Mouse (Mus musculus): ENCODE results near the gene Ints5. TPM values are rescaled to one million over a fixed set of nuclear protein-coding genes. Genes with fewer than 3 reads are reported as not detected.
A peak's percentile ranks its signal among the peaks of the same experiment; 100 is the strongest.

The Ints5 gene
- polyA plus RNA-seq, 1 experiment from 2014 or later = 36.4 TPM

- H3K4me2 ChIP-seq = peak within 1 kb of the TSS; percentile 85
- peak within 1 kb of the TSS; percentile 85 for H3K27ac ChIP-seq
- no peaks in the 10 kb centered on the region for H3K9me3 ChIP-seq
- H3K9ac ChIP-seq = peak within 1 kb of the TSS; percentile 72
- peaks cover 20% of the 10 kb centered on the region for H3K36me3 ChIP-seq (replicated peaks)
- H3K4me1 ChIP-seq = peaks cover 18% of the 10 kb centered on the region
- no peaks in the 10 kb centered on the region for H3K27me3 ChIP-seq (replicated peaks)
- peak within 1 kb of the TSS; percentile 95 for H3K4me3 ChIP-seq
- ATAC-seq (replicated peaks) = peak; percentile 98
- 2% methylated on average over 50 of the region's 50 CpGs for WGBS
Measured at GRCm38 (mm10) chr19:8920073-8920736, 27.4 kb downstream of the Ints5 start, which contains the start of gene B3gat3. TSS of gene B3gat3 (plus strand) at chr19:8920374.

GRCm38 (mm10) chr19:8920836-8921291 is 28.1 kb downstream of the Ints5 start:
- Histone ChIP-seq H3K9ac (peak overlapping the region; percentile 72), H3K4me1 (peaks cover 18% of the 10 kb centered on the region), H3K4me2 (peak overlapping the region; percentile 85), H3K36me3 (replicated peaks) (peaks cover 19% of the 10 kb centered on the region), H3K27me3 (replicated peaks) (no peaks in the 10 kb centered on the region), H3K27ac (peak overlapping the region; percentile 85), H3K9me3 (no peaks in the 10 kb centered on the region), H3K4me3 (peak overlapping the region; percentile 95)
- WGBS = under 1% methylated on average over 6 of the region's 6 CpGs
- no peak; the same call in none of the 2 replicates for ATAC-seq (replicated peaks)

- peaks cover 18% of the 10 kb centered on the region for H3K4me1 ChIP-seq
- H3K27me3 ChIP-seq (replicated peaks) = no peaks in the 10 kb centered on the region
- no peaks in the 10 kb centered on the region for H3K9me3 ChIP-seq
- no peak overlapping the region for H3K27ac ChIP-seq
- H3K4me2 ChIP-seq = peak overlapping the region; percentile 85; the same call in 1 of the 2 replicates
- 0 out of 2 replicates have a peak overlapping the region, but pooled peaks have one; percentile 95 for H3K4me3 ChIP-seq
- no peak for ATAC-seq (replicated peaks)
- peaks cover 13% of the 10 kb centered on the region; the same call in 1 of the 2 replicates for H3K36me3 ChIP-seq (replicated peaks)
- 86% methylated on average over 9 of the region's 9 CpGs for WGBS
- 0 out of 2 replicates have a peak overlapping the region, but pooled peaks have one; percentile 72 for H3K9ac ChIP-seq
Measured at GRCm38 (mm10) chr19:8921741-8922140, 28.9 kb downstream of the Ints5 start.

- H3K27me3 ChIP-seq (replicated peaks) = no peaks in the 10 kb centered on the region
- no peak overlapping the region for H3K27ac ChIP-seq
- H3K4me3 ChIP-seq = no peak overlapping the region
- no peak overlapping the region for H3K4me2 ChIP-seq
- H3K9ac ChIP-seq = no peak overlapping the region
- no peaks in the 10 kb centered on the region for H3K9me3 ChIP-seq
- WGBS = 100% methylated on average over 2 of the region's 2 CpGs
- H3K36me3 ChIP-seq (replicated peaks) = peaks cover 15% of the 10 kb centered on the region; the same call in 1 of the 2 replicates
- H3K4me1 ChIP-seq = peaks cover 22% of the 10 kb centered on the region
- ATAC-seq (replicated peaks) = no peak
Measured at GRCm38 (mm10) chr19:8926766-8927165, 34.0 kb downstream of the Ints5 start.

- Histone ChIP-seq H3K9me3 (no peaks in the 10 kb centered on the region), H3K27me3 (replicated peaks) (no peaks in the 10 kb centered on the region), H3K9ac (no peak overlapping the region), H3K4me1 (peaks cover 18% of the 10 kb centered on the region), H3K36me3 (replicated peaks) (peaks cover 14% of the 10 kb centered on the region; the same call in 1 of the 2 replicates), H3K27ac (no peak overlapping the region), H3K4me2 (no peak overlapping the region), H3K4me3 (no peak overlapping the region)
- ATAC-seq (replicated peaks) = no peak
- 89% methylated on average over 12 of the region's 12 CpGs for WGBS
Measured at GRCm38 (mm10) chr19:8927891-8928525, 35.2 kb downstream of the Ints5 start.

GRCm38 (mm10) chr19:8928689-8929223 is 36.0 kb downstream of the Ints5 start:
- H3K4me3 ChIP-seq = peak overlapping the region; percentile 52
- H3K9ac ChIP-seq = peak overlapping the region; percentile 58
- ATAC-seq (replicated peaks) = peak; percentile 50
- 16% methylated on average over 16 of the region's 16 CpGs for WGBS
- H3K9me3 ChIP-seq = no peaks in the 10 kb centered on the region
- H3K4me1 ChIP-seq = peaks cover 18% of the 10 kb centered on the region
- no peak overlapping the region for H3K27ac ChIP-seq
- H3K36me3 ChIP-seq (replicated peaks) = peaks cover 12% of the 10 kb centered on the region; the same call in 1 of the 2 replicates
- H3K27me3 ChIP-seq (replicated peaks) = no peaks in the 10 kb centered on the region
- peak overlapping the region; percentile 81 for H3K4me2 ChIP-seq

- Histone ChIP-seq H3K9me3 (no peaks in the 10 kb centered on the region), H3K4me2 (peak within 1 kb of the TSS; percentile 81), H3K27ac (peak within 1 kb of the TSS; percentile 17), H3K9ac (peak within 1 kb of the TSS; percentile 58), H3K36me3 (replicated peaks) (peaks cover 12% of the 10 kb centered on the region; the same call in 1 of the 2 replicates), H3K4me3 (peak within 1 kb of the TSS; percentile 52), H3K27me3 (replicated peaks) (no peaks in the 10 kb centered on the region), H3K4me1 (peaks cover 18% of the 10 kb centered on the region)
- WGBS = under 1% methylated on average over 56 of the region's 74 CpGs
- ATAC-seq (replicated peaks) = peak; percentile 55
Measured at GRCm38 (mm10) chr19:8929224-8930088, 36.7 kb downstream of the Ints5 start, which contains the start of the genes Rom1 and Eml3. TSS of gene Rom1 (minus strand) at chr19:8929356. TSS of gene Eml3 (plus strand) at chr19:8929552.

GRCm38 (mm10) chr19:8930117-8930516 is 37.3 kb downstream of the Ints5 start:
- no peak for ATAC-seq (replicated peaks)
- Histone ChIP-seq H3K9me3 (no peaks in the 10 kb centered on the region), H3K4me2 (peak overlapping the region; percentile 81), H3K4me3 (peak overlapping the region; percentile 52), H3K36me3 (replicated peaks) (peaks cover 12% of the 10 kb centered on the region; the same call in 1 of the 2 replicates), H3K4me1 (peaks cover 18% of the 10 kb centered on the region), H3K27ac (no peak overlapping the region), H3K27me3 (replicated peaks) (no peaks in the 10 kb centered on the region), H3K9ac (peak overlapping the region; percentile 58)
- 18% methylated on average over 11 of the region's 11 CpGs for WGBS

- Histone ChIP-seq H3K9ac (no peak overlapping the region), H3K27ac (no peak overlapping the region), H3K4me2 (no peak overlapping the region), H3K4me3 (no peak overlapping the region), H3K4me1 (peaks cover 18% of the 10 kb centered on the region), H3K27me3 (replicated peaks) (no peaks in the 10 kb centered on the region), H3K9me3 (no peaks in the 10 kb centered on the region), H3K36me3 (replicated peaks) (peaks cover 7% of the 10 kb centered on the region; the same call in 1 of the 2 replicates)
- no peak for ATAC-seq (replicated peaks)
- 82% methylated on average over 7 of the region's 7 CpGs for WGBS
Measured at GRCm38 (mm10) chr19:8930771-8931170, 38.0 kb downstream of the Ints5 start.

GRCm38 (mm10) chr19:8936736-8937135 is 43.9 kb downstream of the Ints5 start:
- H3K4me1 ChIP-seq = peaks cover 11% of the 10 kb centered on the region; the same call in 1 of the 2 replicates
- H3K27ac ChIP-seq = no peak overlapping the region
- H3K9ac ChIP-seq = no peak overlapping the region
- H3K9me3 ChIP-seq = no peaks in the 10 kb centered on the region
- no peak overlapping the region for H3K4me3 ChIP-seq
- WGBS = 88% methylated on average over 2 of the region's 2 CpGs
- no peak for ATAC-seq (replicated peaks)
- no peaks in the 10 kb centered on the region for H3K36me3 ChIP-seq (replicated peaks)
- no peaks in the 10 kb centered on the region for H3K27me3 ChIP-seq (replicated peaks)
- no peak overlapping the region for H3K4me2 ChIP-seq

- Histone ChIP-seq H3K4me1 (peaks cover 39% of the 10 kb centered on the region), H3K36me3 (replicated peaks) (peaks cover 10% of the 10 kb centered on the region; the same call in 1 of the 2 replicates), H3K9ac (peak overlapping the region; percentile 42; the same call in 1 of the 2 replicates), H3K9me3 (no peaks in the 10 kb centered on the region), H3K27me3 (replicated peaks) (no peaks in the 10 kb centered on the region), H3K4me3 (peak overlapping the region; percentile 99; the same call in 1 of the 2 replicates), H3K4me2 (peak overlapping the region; percentile 55), H3K27ac (no peak overlapping the region)
- 84% methylated on average over 15 of the region's 15 CpGs for WGBS
- ATAC-seq (replicated peaks) = no peak
Measured at GRCm38 (mm10) chr19:8940526-8941133, 47.8 kb downstream of the Ints5 start.
